Mouse (Mus musculus): ENCODE results near the gene Arhgap24.

Arhgap24 gene

DNA sequence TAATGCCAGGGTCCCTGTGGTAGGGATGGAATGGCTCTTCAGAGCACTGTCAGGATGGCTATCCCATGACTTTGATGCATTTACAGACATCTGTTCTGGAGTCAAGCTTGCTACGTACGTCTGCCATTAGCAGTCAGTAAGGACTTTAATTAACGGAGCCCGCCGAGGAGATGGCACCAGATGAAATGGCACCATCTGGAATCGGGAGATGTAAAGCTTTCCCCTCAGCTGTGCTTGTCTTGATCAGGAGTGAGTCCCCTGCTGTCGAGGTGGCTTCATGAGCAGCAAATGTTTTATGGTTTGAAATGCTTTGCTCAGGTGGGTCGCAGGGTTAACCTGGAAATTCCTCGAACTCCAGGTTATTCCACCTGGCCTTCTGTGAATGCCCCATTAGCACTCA is 267.0 kb downstream of the Arhgap24 start:
- no peak for DNase-seq (ENCODE audit: low spot score)

DNA sequence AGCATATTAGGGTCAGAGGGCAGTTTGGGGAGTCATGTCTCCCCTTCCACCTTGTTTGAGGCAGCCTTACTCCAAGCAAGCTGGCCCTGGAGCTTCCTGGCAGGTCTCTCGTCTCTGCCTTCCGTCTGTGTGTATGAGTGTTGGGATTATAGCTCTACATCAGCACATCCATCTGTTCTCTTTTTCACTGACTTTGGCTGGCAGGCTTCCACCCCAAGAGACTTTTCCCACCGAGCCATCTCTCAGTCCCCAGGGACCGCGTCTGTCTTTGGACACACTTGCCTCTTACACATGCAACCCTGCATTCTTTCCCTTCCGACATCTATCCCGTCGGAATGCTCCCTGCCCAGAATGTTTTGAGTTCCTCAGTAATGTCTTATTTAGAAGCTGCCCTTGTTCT is 267.8 kb downstream of the Arhgap24 start:
- DNase-seq (ENCODE audit: low spot score): no peak

DNA sequence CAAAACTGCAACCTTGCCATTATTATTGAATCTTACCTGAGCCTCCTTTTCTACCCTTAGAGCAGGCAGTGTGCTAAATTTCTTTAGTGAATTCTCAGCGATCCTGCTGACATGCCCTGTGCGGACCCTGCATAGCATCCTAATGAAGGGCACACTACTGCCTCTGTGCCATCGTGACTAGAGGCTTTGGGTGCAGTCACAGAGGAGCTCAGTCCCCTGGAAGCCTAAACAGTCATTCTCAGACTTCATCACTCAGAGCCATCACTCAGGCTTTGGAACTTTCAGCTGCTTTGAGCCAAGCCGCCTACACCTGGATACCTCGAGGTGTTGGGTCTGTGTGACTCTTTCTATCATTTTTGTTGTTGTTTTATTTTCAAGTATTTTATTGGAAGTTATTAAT is 269.5 kb downstream of the Arhgap24 start:
- DNase-seq (ENCODE audit: low spot score): no peak

DNA sequence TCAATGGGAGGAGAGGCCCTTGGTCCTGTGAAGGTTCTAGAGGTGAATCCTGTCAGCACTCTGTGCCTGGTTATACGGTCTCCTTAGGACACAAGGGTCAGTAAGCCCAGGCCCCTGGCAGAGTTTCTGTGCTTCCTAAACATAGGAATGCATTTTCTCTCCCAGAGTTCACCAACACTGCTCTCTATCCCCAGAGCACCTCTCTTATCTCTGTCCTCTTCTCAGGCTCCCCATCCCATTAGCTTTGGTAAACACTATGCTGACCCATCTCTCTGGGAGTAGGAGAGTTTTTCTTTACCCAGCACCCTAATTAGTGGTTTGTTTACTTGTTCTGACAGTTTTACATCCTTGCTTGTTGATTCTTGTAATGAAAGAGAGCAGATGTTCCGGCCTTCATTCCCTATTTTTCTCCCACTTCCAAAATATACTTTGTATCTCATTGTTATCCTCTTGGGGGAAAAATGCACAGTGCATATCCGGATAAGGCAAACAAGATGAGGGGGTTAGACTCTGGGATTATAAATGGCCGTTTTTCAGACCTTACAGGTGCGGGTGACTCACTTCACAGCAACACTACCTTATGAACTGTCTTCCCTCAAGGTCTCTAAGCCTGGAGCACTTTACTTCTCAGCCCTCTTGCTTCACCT is 270.6 kb downstream of the Arhgap24 start:
- DNase-seq (ENCODE audit: low spot score): peak; percentile 12

DNA sequence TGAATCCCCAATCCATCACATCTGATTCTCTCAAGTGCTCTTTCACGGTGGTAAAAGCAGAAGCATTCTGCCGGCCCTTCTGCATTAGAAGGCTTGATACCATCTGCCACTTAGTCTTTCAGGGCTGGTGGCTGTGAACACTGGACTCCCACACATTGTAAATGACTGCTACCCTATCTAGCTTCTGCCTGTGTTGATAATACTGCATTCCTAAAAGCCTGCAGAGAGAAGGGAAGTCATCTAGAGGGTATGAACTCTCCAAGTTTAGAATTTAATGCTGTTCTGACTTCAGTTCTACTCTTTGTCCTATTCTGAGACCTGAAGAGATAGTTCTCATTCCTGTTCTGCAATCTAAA is 271.1 kb downstream of the Arhgap24 start:
- no peak for DNase-seq (ENCODE audit: low spot score)

DNA sequence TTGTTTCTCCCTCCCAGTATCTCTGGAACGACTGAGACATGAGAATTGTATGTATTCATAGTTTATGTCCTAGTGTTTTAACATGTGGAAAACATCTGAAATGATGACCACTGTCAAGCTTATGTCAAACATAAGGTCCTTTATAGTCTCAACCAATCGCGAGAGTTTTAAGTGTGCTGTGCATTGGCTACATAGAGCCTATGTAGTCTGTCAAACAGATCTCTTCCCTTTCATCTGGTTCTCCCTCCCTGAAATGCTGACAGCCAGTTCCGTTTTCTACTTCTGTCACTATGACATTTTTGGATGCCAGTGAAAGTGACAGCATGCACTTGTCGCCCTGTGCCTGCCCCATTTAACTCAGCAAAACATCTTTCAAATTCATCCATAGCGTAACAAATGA is 275.8 kb downstream of the Arhgap24 start:
- no peak for DNase-seq (ENCODE audit: low spot score)

DNA sequence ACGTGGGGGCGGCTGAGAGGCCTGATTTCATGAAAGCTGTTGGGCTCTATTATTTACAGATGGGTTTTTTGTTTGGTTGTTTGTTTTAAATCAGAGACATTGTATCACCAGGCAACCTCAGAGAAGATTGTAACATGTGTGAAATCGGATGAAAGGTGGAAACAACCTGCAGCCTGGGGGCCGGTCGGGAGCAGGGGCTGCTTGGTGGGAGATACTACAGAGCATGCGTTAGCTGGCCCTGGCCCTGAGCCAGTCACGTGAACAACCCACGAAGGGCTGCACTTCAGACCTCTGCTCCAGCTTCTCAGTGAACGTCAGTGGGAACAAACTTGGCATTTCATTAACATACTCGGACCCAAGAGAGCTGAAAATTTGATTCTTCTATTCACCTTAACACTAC is 284.5 kb downstream of the Arhgap24 start:
- no peak for DNase-seq (ENCODE audit: low spot score)

DNA sequence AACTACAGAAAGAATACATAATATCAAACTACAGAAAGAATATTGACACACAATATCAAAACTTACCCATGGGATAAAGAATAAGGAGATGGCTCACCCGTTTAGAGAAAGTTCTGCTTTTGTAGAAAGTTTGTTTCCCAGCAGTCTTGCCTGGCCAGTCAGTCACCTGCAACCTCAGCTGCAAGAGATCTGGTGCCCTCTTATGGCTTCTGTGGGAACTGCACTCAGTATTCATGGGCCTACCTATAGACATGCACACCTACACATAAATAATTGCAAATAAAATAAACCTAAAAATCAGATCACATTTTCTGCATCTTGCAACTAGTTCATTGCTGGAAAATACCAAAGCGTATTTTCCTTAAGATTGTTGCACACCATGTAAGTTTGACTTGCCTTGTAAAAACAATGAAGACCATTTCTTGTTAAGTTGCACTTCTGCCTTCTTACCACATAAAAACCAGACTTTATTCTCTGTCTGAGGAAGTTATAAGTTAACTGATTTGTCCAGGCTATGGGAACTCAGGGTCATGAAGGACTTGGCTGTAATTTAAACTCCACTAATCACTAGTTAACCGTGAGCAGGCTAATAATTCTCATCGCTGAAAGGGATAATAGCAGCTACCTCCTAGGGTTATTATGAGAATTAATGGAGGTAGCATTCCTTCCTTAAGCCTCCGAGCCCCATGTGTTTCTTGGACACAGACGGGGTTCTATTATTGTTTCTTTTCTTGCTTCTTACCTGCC is 285.3 kb downstream of the Arhgap24 start:
- DNase-seq (ENCODE audit: low spot score): no peak

DNA sequence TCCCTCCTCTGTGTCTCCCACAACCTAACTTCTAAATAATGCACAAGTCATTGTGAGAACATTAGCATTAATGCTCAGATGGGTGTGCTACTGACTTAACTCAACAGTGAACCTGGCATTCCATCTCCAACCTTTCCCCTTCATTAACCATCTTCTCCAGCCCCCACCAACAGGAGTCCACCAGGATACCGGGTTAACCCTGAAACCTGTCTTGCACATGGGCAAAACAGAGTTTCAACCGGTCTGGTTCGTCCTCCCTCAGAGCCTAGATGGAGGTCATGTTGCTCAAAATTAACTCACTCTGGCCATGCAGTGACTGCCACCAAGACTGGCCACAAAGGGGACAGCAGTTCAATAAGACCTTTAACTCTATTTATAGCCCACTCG is 285.9 kb downstream of the Arhgap24 start:
- DNase-seq (ENCODE audit: low spot score): no peak

DNA sequence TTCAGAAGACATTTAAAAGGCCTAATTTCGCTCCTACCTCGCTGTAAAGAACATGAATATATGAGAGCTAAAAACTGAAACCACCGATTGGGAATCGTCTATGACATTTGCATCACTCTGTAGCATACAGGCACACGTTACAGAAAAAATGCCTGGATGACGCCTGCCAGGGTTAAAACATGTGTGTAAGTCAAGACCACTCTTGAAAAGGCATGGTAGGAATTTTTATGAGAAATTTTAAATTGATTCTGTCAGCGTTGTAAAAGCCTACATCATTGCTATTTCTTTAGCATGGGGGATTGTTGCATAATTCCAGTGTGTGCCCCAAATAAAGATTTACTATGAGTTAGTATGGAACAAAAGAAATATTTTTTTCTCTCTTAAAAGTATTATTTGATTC is 286.6 kb downstream of the Arhgap24 start:
- no peak for DNase-seq (ENCODE audit: low spot score)

DNA sequence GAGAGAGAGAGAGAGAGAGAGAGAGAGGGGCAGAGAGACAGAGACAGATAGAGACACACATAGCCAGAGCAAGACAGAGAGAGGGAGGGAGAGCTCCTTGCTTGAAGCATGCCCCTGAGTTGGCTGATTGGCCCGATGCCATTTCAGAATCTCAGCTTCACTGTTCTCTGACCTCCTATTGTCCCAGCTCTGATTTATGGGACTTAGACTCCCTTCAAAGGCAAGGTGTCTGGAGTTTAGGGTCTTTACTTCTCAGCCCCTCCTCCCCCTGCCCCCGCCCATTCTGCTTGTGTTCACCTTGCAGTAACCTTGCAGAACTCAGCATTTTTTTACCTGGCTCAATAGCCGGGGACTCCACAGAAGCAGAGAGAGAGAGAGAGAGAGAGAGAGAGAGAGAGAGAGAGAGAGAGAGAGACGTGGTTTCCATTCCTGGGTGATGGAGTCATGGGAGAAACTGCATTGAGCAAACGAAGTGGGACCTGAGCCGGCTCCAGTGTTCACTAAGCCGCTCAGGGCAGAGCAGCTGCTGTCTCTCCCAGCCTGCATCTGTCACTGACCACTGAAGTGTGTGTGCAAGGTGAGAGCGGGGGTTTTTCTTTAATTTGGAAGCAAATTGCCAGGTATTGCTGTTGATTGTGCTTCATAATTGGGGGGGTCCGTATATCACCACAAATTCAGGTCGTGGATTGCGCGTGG is 287.3 kb downstream of the Arhgap24 start:
- DNase-seq (ENCODE audit: low spot score): no peak

DNA sequence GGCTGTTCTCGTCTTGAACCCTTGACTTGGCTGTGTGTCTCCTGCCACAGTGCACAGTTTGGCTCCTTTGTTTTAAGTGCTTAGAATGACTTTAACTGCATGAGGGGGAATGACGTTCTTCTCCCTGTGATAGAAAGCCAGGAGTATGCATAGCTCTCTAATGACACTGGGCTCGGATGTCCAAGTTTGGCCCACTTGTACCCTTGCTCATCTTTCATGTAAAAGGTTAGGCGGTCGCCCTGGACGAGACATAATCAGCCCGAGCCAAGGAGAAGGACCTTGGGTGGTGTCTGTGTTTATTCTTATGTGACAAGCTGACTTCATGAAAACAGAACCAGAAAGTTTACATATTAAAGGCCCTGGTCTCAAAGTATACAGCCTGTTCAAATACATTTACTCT is 289.4 kb downstream of the Arhgap24 start:
- no peak for DNase-seq (ENCODE audit: low spot score)

DNA sequence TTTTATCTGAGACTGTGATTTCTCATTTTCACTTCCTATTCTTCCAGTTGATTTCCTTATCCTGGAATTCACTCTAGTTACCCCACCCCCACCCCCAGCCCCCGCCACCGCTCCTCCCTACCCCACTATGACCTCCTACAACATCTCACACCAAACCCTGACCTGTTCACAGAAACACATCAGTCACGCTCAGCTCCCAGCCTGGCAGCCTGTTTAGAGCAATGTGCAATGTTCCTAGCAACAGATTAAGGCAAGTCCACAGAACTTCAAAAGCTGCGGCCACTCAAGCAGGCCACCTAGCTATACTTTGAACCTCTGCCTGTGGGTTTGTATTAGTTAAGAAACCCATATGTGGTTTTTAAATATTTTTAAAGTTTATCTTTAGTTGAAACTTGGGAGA is 293.3 kb downstream of the Arhgap24 start:
- peak; percentile 15 for DNase-seq (ENCODE audit: low spot score)

DNA sequence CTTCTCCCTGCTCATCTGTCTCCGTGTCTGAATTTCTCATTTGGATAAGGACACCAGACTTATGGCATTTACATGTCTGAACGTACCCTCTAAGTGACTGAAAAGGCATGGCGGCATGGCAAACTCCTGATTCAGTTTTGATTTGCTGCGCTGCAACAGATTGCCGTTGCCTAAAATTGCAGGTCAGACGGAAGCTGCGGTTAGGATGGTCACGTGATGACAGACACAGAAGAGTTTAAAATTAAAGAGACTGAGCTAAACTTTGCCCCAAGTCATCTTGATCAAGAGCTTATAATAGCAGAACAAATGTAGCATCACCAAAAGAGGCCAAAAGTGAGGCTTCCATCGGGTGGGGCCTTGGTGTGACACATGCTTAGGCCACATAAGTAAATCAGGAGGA is 296.1 kb downstream of the Arhgap24 start:
- DNase-seq (ENCODE audit: low spot score): no peak

DNA sequence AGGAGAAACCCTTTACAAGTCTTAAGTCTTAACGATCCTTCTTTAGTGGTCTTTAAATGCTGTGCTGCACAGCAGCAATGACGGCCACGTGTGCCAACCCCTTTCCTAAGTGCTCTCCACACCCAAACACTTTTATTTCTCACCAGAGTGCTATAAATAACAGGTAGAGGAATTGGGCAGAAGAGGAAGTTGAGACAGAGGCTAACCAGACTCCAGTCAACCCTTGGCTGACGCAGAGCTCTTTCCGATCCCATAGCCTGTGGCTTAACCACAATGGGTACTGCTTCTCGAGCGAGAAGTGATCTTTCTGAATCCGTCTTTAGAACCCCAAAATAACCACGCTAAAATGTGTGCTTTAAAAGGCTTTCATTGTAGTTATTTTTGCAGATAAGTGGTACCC is 296.7 kb downstream of the Arhgap24 start:
- DNase-seq (ENCODE audit: low spot score): no peak

DNA sequence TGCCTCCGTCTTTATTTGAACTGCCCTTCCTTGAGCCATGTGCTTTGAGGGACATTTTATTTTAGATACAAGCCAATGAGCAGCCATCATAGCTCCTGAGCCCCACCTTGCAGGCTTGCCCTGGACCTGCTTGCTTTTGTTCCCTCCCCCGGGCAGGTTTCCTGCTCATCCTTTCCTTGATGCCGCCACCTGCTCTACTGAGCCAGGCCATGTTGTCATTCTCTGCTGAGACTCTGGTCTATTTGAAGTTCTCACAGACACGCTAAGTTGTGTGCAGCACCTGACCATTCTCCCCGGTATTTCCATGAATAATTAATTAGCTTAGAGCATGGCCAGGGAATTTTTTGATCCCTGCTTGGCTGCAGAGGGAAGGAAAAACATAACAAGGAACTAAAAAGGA is 297.1 kb downstream of the Arhgap24 start:
- no peak for DNase-seq (ENCODE audit: low spot score)

DNA sequence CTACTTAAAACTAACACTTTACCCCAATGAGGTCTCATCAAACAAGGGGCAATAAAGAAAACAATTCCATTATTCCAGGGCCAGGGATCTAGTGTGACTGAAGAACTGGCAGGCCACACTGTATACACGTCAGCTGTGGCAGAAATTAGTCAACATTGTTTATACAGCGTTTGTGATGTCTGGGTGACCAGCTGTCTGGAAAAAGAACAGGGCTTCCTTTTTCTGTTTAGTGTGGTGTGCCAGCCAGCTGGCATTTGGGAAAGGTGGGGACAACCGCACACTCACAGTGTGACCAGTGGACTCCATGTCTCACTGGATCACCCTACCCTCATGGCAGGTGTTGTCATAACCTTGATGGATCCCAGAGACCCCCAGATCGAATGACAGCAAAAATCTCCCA is 302.4 kb downstream of the Arhgap24 start:
- no peak for DNase-seq (ENCODE audit: low spot score)

DNA sequence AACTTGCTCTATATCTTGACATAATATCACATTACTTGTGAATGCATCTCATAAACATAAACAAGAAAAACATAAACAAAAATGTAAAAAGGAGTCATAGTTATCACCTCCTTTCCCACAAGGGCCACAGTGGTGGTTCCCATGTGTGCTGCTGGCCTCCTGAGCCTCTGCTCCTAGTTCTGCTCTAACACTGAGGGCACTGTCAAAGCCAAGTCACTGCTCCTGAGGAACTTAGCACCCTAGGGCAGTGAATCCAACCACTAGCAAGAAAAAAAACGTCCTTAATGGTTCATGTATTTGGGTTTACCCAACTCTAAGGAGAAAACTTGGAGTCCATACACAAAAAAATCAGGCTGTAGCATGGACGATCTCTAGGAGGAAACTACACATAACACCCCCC is 304.9 kb downstream of the Arhgap24 start:
- no peak for DNase-seq (ENCODE audit: low spot score)

DNA sequence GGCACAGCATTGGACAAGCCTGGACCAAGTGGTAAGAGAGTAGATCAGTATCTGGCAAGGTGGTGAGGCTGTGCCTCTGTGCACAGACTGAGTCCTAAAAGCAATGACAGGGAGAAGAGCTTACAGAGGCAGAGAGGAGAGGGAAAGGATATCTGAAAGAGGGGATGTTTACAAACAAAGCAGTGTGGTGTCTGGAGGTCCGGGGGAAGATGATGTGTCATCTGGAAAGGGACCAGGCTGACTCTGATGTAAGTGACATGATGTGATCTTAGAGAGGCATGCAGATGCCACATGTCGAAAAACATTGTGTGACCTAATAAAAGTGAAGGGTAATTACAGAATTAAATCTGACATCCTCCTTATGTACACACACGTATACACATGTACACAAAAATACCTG is 307.2 kb downstream of the Arhgap24 start:
- no peak for DNase-seq (ENCODE audit: low spot score)

DNA sequence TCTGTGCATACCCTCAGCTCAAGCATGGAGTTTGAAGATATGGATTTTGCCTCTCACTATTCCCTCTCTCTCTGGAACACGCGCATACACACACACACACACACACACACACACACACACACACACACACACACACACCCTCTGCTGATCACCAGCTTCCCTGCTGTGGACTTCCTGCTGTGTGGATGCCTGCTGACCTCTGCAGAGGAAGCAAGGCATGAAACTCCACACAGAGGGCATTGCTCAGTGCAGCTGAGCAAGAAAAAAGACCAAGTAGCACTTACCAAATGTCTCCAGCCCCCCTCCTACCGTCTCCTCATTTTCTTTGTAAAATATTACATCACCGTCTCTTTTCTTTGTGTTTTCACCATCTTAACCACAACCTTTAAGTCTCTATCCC is 310.1 kb downstream of the Arhgap24 start:
- no peak for DNase-seq (ENCODE audit: low spot score)

DNA sequence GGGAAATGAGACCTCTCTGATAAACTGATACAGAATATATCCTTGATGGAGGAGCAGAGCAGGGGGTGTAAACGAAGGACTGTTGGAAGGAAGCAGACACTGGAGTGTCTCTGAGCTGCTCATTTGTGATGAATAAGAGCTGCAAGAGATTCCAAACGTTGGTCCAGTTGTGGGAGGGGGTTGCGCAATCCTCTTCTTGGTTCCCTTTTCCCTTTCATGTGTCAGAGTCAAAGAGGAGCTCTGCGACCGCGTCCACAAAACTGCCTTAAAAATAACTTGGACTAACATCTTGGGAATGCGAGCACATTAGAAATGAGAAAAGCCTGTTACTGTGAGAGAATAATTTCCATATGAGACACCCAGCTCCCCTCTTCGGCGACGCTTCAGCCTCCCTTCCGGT is 312.3 kb downstream of the Arhgap24 start:
- DNase-seq (ENCODE audit: low spot score): no peak

DNA sequence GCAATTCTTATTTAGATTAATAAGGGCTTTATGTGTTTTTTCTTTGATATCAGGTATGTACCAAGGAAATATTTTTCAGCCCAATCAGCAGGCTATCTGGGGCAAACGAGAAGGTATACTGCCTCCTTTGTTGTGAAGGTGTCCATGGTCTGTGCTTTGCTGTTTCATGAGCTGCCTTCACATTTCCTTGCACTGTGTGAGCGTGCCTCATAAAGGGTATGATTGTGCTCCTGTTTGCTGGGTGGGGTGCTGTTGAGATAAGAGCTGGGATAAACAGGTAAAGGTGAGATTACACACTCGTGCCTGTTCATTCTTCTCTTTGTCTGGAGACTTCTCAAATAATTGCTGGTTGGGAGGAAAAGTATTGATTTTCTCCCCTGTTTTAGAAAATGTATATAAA is 320.3 kb downstream of the Arhgap24 start:
- no peak for DNase-seq (ENCODE audit: low spot score)

DNA sequence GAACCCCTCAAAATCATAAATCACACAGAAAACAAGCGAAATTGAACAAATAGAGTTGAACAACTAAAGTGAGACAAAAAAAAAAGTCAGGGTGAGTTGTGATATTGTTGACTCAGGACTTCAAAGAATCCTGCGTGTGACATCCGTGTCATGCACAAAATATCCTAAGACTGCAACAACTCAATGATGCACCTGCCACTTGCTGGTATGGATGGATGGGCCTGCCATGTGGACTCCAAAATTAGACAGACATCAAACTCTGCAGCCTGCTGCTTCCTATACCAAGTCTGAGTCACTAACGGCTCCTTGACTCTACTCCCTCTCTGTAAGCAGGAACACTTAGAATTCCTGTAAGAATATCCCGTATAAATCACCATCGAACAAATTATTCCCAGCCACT is 321.6 kb downstream of the Arhgap24 start:
- DNase-seq (ENCODE audit: low spot score): no peak

DNA sequence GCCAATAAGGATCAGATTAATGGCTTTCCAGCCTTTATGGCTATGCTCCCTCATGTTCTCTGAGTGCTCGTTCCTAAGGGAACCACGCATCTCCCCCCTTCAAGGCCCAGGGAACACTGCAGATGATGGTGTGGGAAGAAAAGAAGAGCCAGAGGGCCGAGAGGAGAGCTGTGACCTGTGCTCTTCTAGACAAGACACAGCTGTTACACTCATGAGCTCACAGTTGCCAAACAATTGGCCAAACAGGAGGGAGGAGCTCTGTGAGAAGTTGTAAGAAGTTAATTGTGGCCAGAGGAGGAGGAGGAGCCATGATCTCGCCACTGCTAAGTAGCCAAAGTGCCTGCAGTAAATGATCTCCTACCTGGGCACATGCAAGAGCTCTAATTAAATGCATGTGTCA is 322.5 kb downstream of the Arhgap24 start:
- DNase-seq (ENCODE audit: low spot score): no peak

All from yolk sac, embryonic 10.5 days (tissue).